Mouse (Mus musculus) limb, embryonic 11.5 days (tissue): ENCODE results near the gene Atp8a1. TPM values are rescaled to one million over a fixed set of nuclear protein-coding genes. Genes with fewer than 3 reads are reported as not detected.
A peak's percentile ranks its signal among the peaks of the same experiment; 100 is the strongest.

ENCODE experiments used
- ATAC-seq: fragments of 200-750 bp; cut with Nextera tagmentation; 2 replicates; pipeline ENCODE4 v1.8.0; 2017; ENCODE audit warnings: low read depth; ENCODE audit not compliant: insufficient number of reproducible peaks, low FRiP score, low TSS enrichment
- DNase-seq: peaks from one replicate; pipeline ENCODE4 v3.0.0-alpha.2; 2015; ENCODE audit warnings: low spot score
- H3K27ac ChIP-seq: fragments of 300-500 bp; sonication (generic); replicated peaks from 2 replicates; pipeline ENCODE4 v1.5.1; 2014; ENCODE audit warnings: low read depth, mild to moderate bottlenecking, low read length
- H3K27me3 ChIP-seq: fragments of 300-500 bp; sonication (generic); 2 replicates; pipeline ENCODE4 v1.6.1; 2014; ENCODE audit warnings: mild to moderate bottlenecking, low read length, mixed read lengths; ENCODE audit not compliant: control insufficient read depth, insufficient read depth
- H3K36me3 ChIP-seq: fragments of 300-500 bp; sonication (generic); 2 replicates; pipeline ENCODE4 v1.6.1; 2014; ENCODE audit warnings: mild to moderate bottlenecking, low read length, moderate library complexity, mixed read lengths; ENCODE audit not compliant: control insufficient read depth, insufficient read depth
- H3K4me1 ChIP-seq: fragments of 300-500 bp; sonication (generic); 2 replicates; pipeline ENCODE4 v1.6.1; 2014; ENCODE audit warnings: low read length, mixed read lengths; ENCODE audit not compliant: control insufficient read depth, insufficient read depth
- H3K4me2 ChIP-seq: fragments of 300-500 bp; sonication (generic); 2 replicates; pipeline ENCODE4 v1.6.1; 2014; ENCODE audit warnings: low read depth, mild to moderate bottlenecking, moderate library complexity; ENCODE audit not compliant: severe bottlenecking
- H3K4me3 ChIP-seq: fragments of 300-500 bp; sonication (generic); 2 replicates; pipeline ENCODE4 v1.5.1; 2014; ENCODE audit warnings: low read depth, low read length
- H3K9ac ChIP-seq: fragments of 300-500 bp; sonication (generic); 2 replicates; pipeline ENCODE4 v1.6.1; 2014; ENCODE audit warnings: mild to moderate bottlenecking, low read length
- H3K9me3 ChIP-seq: fragments of 300-500 bp; sonication (generic); 2 replicates; pipeline ENCODE4 v1.6.1; 2016; ENCODE audit warnings: low read length; ENCODE audit not compliant: control insufficient read depth
- WGBS: fragments of 180-500 bp; shearing (Covaris S2); extraction: QIAGEN DNeasy Blood & Tissue Kit; methylation state at CpG from one replicate; pipeline ENCODE4 v1.1.7; 2014; 5-methylcytosine and 5-hydroxymethylcytosine counted together
- polyA plus RNA-seq: library from polyadenylated mRNA; unstranded; fragments of >200 nt; fragmentation: Nextera tagmentation; extraction: Ambion mirVana; gene quantifications from 2 replicates; pipeline ENCODE4 v1.2.1, GENCODE M21; 2014

Gene Atp8a1
- polyA plus RNA-seq, 1 experiment from 2014 or later: 7.7 TPM

DNA sequence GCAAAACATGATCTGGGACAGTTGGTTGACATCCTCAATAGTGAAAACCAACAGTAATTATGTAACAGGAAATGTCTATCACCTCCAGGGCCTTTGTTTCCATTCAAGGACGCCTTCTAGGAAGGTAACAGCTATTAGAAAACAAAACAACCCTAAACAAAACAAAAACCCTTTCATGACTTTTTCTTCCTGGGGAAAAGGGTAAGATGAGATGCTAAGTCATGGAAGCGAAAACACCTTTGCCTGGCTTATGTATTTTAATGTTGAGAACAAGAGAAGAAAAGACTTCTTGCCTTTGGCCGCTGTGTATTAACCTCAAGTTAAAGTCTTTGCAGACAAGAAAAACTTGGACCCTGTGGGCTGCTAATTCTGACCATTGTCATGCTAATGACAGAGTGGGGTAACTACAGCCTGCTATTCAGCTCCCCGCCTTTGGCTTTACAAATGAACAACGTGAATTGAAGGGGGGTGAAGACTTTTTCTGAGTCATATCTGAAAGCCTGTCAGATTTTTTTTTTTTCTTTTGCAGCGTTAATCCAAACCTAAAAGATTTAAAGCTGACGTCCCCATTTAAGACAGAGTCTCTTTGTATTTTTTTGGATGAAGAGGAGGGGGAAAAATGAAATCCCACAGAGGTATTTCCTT is 214.0 kb downstream of the Atp8a1 start:
- Histone ChIP-seq H3K4me2 (no peak overlapping the region), H3K9ac (no peak overlapping the region), H3K27ac (no peak overlapping the region), H3K36me3 (no peaks in the 10 kb centered on the region), H3K4me1 (no peaks in the 10 kb centered on the region), H3K4me3 (no peak overlapping the region), H3K9me3 (no peaks in the 10 kb centered on the region), H3K27me3 (no peaks in the 10 kb centered on the region)
- WGBS: 24% methylated on average over 7 of the region's 7 CpGs
- DNase-seq: peak; percentile 21
- ATAC-seq: no peak

DNA sequence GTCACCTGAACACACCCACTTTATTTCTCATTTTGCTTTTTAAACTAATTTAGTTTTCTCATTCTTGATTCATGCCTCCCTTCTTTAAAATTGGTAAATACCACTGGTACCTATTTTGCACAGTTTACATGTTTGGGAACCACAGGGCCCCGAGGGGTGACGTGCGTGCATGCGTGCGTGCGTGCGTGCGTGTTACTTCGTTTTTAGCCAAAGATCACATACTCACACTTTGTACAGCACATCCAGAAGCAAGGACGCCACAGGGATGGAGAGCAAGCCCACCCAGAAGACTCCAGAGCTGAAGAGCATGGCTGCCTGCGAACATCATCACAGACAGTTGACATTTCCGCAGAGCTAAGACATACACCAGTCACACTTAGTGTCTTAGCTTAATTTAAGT is 216.0 kb downstream of the Atp8a1 start:
- H3K4me1 ChIP-seq: no peaks in the 10 kb centered on the region
- H3K9me3 ChIP-seq: no peaks in the 10 kb centered on the region
- ATAC-seq (no peak), DNase-seq (peak; percentile 12)
- H3K36me3 ChIP-seq: no peaks in the 10 kb centered on the region
- H3K4me3 ChIP-seq: no peak overlapping the region
- 91% methylated on average over 12 of the region's 12 CpGs for WGBS
- H3K9ac ChIP-seq: no peak overlapping the region
- H3K4me2 ChIP-seq: no peak overlapping the region
- H3K27ac ChIP-seq: no peak overlapping the region
- no peaks in the 10 kb centered on the region for H3K27me3 ChIP-seq

DNA sequence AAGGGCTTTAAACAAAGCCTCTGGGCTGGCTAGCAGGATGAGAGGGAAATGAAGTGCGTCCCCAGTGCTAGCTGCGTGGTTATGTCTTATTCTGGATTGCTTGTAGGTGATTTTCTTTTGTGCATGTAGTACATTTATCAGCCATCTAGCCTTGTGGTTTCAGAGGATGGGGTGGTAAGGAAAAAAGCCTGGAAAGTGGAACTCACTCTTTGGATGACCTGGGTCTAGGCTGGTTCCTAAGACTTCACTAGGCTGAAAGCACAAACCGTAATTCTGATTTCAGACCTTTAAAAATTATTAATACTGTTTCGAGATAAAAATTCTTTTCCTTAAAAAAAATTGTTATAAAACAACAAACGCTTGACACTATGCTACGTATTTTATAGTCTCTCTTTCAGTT is 217.4 kb downstream of the Atp8a1 start:
- ATAC-seq: no peak
- Histone ChIP-seq H3K9me3 (no peaks in the 10 kb centered on the region), H3K27ac (no peak overlapping the region), H3K4me2 (no peak overlapping the region), H3K36me3 (no peaks in the 10 kb centered on the region), H3K4me1 (no peaks in the 10 kb centered on the region), H3K27me3 (no peaks in the 10 kb centered on the region), H3K9ac (no peak overlapping the region), H3K4me3 (no peak overlapping the region)
- peak; percentile 21 for DNase-seq
- WGBS: 93% methylated on average over 6 of the region's 6 CpGs

DNA sequence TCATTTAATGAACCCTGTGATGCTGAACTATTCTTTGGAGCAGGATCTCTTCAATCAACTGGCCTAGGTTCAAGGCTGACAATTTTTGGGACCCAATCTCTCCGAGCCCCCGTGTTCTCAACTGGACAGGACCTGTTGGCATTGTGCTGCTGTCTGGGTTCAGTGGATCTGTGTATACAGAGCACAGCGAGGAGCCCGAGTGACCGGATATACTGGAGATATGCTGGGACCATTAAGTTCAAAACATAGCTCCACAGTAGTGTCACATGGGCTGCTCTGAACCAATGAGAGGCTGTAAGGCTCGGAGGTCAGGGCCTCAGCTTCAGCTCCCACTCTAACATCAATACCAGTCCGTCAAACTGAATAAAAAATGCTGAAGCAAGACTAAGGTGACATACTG is 217.8 kb downstream of the Atp8a1 start:
- ATAC-seq: no peak
- Histone ChIP-seq H3K9me3 (no peaks in the 10 kb centered on the region), H3K27ac (no peak overlapping the region), H3K27me3 (no peaks in the 10 kb centered on the region), H3K4me2 (no peak overlapping the region), H3K9ac (no peak overlapping the region), H3K4me1 (no peaks in the 10 kb centered on the region), H3K36me3 (no peaks in the 10 kb centered on the region), H3K4me3 (no peak overlapping the region)
- peak; percentile 18 for DNase-seq
- WGBS: 86% methylated on average over 7 of the region's 7 CpGs

DNA sequence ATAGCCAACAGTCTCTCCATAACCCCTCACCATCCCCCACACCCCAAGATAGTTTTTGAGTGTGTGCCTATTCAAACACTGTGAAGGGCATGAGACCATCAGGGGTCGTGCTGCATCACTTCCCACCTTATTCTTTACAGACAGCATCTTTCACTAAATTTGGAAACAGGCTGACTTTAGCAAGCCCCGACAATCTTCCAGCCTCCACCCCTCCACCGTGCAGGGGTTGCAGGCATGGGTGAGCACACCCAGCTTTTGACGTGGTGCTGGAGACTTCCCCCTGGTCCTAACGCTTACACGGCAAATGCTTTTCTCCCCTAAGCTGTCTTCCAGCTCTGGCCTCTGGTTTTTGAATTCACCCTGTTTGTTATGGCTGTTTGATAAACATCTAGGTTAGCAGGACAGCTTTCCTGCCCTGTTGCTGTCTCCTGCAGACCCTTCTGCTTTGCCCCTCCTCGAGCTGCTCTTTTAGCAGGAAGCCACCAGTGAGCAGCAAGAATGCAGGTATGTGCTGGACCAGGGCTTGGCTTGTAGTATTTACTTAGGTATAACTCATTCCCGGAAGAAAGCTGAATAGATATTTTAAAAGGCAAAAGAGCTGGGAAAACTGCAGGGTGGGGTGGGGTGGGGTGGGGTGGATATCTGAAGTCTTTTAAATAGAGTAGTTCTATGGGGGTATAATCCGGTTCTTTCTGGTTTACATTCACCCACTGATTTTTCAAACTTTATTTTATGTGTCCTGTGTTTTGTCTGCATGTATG is 218.9 kb downstream of the Atp8a1 start:
- no peaks in the 10 kb centered on the region for H3K36me3 ChIP-seq
- H3K4me1 ChIP-seq: no peaks in the 10 kb centered on the region
- no peaks in the 10 kb centered on the region for H3K27me3 ChIP-seq
- 77% methylated on average over 9 of the region's 9 CpGs for WGBS
- peak; percentile 18 for DNase-seq
- no peak overlapping the region for H3K9ac ChIP-seq
- no peak overlapping the region for H3K4me3 ChIP-seq
- no peak overlapping the region for H3K27ac ChIP-seq
- H3K4me2 ChIP-seq: no peak overlapping the region
- no peak for ATAC-seq
- H3K9me3 ChIP-seq: no peaks in the 10 kb centered on the region

DNA sequence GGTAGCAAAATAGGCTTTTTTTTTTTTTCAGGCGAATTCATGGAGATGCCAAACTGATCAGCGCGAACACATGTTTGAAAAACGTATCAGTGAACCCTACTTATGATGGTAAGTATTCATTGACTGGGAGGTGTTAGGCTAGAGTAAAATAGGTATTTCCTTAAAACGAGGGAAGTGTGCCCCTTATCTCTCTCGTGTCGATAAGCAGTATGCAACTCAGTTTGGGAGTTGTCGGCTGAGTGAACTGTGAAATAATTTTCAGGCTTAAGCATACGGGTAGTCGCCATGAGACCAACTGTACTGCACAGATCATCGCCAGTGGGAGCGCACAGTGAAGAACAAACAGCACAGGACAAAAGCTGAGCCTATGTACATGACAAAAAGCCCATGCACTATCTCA is 226.0 kb downstream of the Atp8a1 start:
- ATAC-seq: no peak
- no peak overlapping the region for H3K9ac ChIP-seq
- no peaks in the 10 kb centered on the region for H3K36me3 ChIP-seq
- no peaks in the 10 kb centered on the region for H3K27me3 ChIP-seq
- WGBS: 91% methylated on average over 12 of the region's 12 CpGs
- H3K27ac ChIP-seq: no peak overlapping the region
- no peak overlapping the region for H3K4me3 ChIP-seq
- no peaks in the 10 kb centered on the region for H3K4me1 ChIP-seq
- no peaks in the 10 kb centered on the region for H3K9me3 ChIP-seq
- DNase-seq: no peak
- no peak overlapping the region for H3K4me2 ChIP-seq

DNA sequence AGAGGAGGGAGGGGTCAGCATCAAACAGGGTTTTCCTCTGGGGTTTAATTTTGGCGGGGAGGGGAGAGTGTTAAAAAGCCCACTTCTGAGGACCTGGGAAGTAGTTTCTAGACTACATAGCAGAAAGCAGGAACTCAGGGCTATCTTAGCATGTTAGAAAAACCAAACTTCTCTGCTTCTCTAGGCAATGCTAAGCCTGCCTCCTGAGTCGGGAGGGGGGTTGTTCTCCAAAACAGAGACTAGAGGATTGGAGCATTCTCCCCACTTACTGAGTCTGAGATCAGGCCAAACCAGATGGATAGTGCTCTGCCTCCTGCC is 237.8 kb downstream of the Atp8a1 start:
- Histone ChIP-seq H3K4me1 (peaks cover 23% of the 10 kb centered on the region), H3K9me3 (no peaks in the 10 kb centered on the region), H3K9ac (no peak overlapping the region), H3K27ac (no peak overlapping the region), H3K36me3 (no peaks in the 10 kb centered on the region), H3K4me3 (no peak overlapping the region), H3K4me2 (peak overlapping the region; percentile 1; the same call in 1 of the 2 replicates), H3K27me3 (peaks cover 19% of the 10 kb centered on the region)
- no peak for DNase-seq
- WGBS: 19% methylated on average over 2 of the region's 2 CpGs
- 0 out of 2 replicates have a peak, but pooled peaks have one; percentile 3 for ATAC-seq

DNA sequence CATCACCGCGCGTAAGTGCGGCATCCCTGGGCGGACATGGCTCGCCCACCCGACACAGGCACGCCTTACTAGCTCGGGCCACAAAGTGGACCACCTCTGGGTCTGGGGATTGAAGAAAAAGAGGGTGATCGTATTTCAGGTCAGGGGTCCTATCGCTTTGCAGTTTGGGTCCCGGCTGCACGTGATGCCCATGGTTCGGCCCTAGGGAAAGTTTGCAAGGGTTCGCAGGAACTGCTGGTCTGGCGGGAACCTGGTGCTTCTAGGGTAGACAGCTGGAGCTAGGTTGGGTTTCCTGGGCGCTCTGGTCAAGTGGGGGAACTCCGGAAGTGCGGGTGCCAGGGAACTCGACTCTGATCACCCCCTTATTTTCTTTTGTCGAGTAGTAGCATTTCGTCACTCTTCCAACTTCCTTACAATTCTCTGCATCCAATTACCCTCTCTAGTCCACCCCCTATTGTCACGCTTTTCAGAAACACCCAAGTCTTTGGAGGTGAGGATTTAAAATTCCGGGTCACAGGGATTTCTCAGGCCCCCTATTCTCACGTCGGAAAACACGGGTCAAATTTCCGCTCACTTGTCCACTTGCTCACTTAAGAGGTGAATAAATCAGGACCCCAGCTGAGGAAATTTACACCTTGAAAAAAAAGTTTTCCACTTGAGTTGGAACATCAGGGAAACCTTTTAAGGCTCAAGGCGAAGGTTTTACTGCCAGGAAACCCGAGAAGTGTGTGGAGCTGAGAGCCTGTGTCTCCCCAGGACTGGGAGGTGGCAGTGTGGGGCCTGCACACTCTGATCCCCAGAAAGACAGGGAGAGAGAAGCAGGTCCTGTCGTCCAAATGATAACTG is 238.3 kb downstream of the Atp8a1 start:
- H3K4me1 ChIP-seq: peaks cover 23% of the 10 kb centered on the region
- peak overlapping the region; percentile 61 for H3K9ac ChIP-seq
- DNase-seq (peak; percentile 62), ATAC-seq (peak; percentile 40; the same call in 1 of the 2 replicates)
- no peaks in the 10 kb centered on the region for H3K36me3 ChIP-seq
- peaks cover 19% of the 10 kb centered on the region for H3K27me3 ChIP-seq
- WGBS: 1% methylated on average over 31 of the region's 31 CpGs
- H3K4me3 ChIP-seq: peak overlapping the region; percentile 49
- H3K4me2 ChIP-seq: peak overlapping the region; percentile 91
- no peaks in the 10 kb centered on the region for H3K9me3 ChIP-seq
- peak overlapping the region; percentile 47; the same call in 1 of the 2 replicates for H3K27ac ChIP-seq
